Mouse (Mus musculus) urinary bladder, adult 2 months (tissue): ENCODE data around the gene Cnpy1. TPM values are rescaled to one million over a fixed set of nuclear protein-coding genes. Genes with fewer than 3 reads are reported as not detected.

Experiments used
- DNase-seq: peaks from one replicate; pipeline ENCODE4 v3.0.0; 2022; ENCODE audit warnings: low spot score
- polyA plus RNA-seq: library from polyadenylated mRNA; depleted of rRNA; stranded (reverse); fragments of >200 nt; gene quantifications from 2 replicates; pipeline ENCODE4 v1.2.3, GENCODE M21; 2012; rRNA removed

Gene Cnpy1
- polyA plus RNA-seq, 1 experiment: 0.03 TPM

- DNase-seq: no peak
Measured at GRCm38 (mm10) chr5:28165358-28166255, 80.0 kb downstream of the Cnpy1 start, which contains the start of gene En2. TSS of gene En2 (plus strand) at chr5:28165694.

- no peak for DNase-seq
Measured at GRCm38 (mm10) chr5:28163926-28164325, 81.7 kb downstream of the Cnpy1 start.

DNA sequence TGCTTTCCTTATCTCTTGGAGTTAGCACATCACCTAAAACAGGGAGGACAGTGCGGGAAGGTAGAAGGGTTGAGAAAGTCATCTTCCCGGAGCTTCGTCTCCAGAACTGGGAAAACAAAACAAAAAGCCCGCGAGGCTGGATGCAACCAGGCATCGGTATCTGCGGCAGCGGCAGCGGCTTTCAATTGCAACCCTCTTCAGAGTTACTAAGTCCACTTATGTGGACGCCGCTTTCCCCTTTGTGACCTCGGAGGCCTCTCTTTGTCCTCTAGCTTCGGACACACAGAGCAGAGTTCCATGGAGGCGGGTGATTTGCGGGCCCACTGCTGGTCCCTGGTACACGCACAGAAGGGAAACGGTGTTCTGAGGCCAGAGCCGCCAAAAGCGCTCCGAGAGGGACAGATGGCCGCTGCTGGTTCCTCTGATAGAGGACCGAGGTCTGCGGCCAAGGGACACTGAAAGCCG lies 83.6 kb downstream of the Cnpy1 start:
- no peak for DNase-seq

DNA sequence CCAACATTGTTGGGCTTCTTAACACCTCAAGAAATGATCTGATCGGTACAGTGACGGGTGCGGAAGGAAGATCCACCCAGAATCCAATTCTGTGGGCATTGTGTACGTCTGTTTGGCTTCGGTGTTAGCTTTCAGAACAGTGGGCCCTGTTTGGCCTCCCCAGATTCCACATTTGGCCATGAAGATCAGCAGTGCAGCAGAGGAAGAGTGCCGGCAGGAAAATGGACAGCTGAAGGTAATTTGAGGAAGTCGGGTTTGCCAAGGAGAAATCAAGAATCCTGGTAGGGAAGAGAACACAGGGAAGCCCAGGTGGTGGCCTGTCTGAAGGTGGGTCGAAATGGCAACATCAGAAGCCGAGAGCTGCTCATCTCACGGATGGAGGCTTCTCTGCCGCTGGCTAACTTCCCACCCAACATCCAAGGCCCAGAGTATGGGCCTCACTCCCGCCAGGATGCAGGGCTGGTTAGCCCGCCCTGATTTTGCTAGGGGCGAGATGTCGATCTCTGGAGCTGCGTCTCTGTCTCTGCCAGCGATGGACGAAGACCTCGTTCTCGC lies 84.1 kb downstream of the Cnpy1 start:
- no peak for DNase-seq

DNA sequence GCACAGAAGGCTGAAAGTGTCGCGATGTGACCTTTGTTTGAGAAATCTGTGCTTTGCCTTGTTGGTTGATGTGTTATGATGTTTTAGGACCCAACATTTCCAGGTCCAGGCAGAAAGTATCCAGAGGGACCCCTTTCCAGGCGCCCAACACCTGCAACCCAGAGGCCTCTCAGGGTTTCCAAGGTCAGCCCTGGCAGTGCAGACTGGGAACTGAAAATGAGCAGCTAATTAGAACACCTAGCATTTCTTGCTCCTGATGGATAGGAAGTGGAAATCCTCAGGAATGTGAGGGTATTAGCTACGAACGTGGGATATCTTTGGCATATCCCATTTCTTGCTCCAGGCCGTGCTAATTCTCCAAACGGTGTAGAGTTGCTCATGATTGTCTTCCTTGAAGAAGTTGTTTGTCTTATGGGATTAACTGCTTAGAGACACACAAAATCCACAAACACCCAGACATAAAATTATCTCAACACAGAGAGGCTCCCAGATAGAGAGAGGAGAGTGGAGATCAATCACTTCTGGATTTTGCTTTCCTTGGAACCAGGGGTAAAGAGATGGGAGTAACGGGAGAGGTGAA lies 85.6 kb downstream of the Cnpy1 start:
- no peak for DNase-seq

DNA sequence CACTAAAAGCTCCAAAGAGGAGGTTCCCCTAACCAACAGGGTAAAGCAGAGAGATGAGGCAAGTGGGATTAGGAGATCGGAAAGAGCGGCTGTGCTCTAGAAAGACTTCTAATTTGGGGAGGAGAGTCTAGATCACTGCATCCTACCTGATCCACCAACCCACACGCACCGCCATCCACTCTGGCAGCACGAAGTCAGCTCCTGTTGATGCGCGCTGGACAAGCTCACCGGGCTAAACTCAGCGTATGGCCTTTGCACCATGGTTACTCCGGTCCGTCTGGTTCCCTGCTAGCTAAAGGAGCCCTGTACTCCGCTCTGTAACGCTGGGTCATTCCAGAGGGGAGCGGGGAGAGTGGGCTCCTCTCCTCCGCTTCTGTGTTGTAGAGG lies 86.5 kb downstream of the Cnpy1 start:
- DNase-seq: no peak

GRCm38 (mm10) chr5:28158308-28159071 lies 87.1 kb downstream of the Cnpy1 start:
- no peak for DNase-seq

- DNase-seq: no peak
Measured at GRCm38 (mm10) chr5:28157781-28158180, 87.8 kb downstream of the Cnpy1 start.

DNA sequence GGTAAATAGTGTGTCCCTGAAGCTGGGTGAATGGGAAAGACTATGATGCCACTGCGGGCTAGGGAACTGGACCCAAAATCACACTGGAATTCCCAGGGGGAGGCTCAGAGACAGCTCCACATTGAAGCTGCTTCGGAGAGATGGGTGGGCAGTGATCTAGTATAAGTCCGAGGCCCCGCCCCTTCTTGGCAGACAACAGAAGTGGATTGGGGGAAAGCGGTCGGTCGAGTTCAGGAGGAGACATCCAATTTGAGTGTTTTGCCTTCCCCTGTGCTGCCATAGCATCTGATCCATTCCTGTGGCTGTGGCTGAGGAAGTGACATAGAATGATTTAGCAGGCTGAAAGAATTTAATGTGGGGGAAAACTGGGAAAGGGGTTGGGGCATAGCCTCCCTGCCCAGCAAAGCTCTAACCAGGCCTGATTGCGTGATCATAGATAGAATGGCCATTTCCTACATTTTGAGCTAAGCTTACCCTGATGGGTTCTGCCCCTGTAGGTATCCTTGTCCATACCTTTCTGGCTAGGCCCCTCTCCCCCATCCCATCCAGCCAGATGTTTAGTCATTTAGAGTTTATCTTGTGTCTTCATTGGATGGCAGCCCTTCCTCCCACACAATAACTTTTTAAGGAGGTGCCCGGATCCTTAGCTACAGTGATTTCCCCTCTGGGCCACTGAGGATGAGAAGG lies 88.4 kb downstream of the Cnpy1 start:
- DNase-seq: no peak

Other genes starting within 250 kb of the Cnpy1 start
- gene Insig1, start 174.4 kb downstream of the Cnpy1 start, polyA plus RNA-seq: 38.1 and 51.8 TPM in 2 replicates
- gene En2, start 80.1 kb downstream of the Cnpy1 start, polyA plus RNA-seq: not detected in 2 replicates
- gene Rbm33, start 71.3 kb upstream of the Cnpy1 start, polyA plus RNA-seq: 22.9 and 26.4 TPM in 2 replicates
- 68.3 and 70.7 TPM in 2 replicates for gene Shh, start 221.4 kb upstream of the Cnpy1 start, polyA plus RNA-seq